Mouse (Mus musculus): ENCODE data around the gene Chid1. TPM values are rescaled to one million over a fixed set of nuclear protein-coding genes. Genes with fewer than 3 reads are reported as not detected.

Gene Chid1
- total RNA-seq (2022), result 10 to 100 TPM; 66.8 to 72.6 (median 69.2) TPM

- DNase-seq (ENCODE audit: low spot score in 2 of 2), result peak; percentile 91 to 96
Observed at GRCm38 (mm10) chr7:141539556-141540311, at the start of gene Chid1. Gene Chid1, minus strand, starts transcription at chr7:141539857.

GRCm38 (mm10) chr7:141588890-141589289, 49.2 kb upstream of the Chid1 start:
- DNase-seq (ENCODE audit: low spot score in 2 of 2), result no peak

DNA sequence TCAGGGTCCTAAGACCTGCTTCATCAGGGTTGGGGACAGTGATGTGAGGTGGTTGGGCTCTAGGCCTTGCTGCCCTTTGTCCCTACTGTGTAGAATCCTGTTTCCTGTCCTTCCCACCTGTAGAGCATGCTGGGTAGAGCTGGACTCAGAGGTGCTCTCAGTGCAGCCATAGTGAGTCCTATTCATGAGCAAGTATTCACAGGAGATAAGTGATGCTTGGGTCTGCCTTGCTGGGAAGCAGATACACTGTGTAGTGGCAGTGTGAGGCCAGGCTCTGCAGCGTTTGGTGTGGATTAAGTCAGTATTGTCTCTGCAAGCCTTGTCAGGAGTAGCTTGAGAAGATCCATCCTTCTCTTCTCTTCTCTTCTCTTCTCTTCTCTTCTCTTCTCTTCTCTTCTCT, 46.2 kb upstream of the Chid1 start:
- DNase-seq (ENCODE audit: low spot score in 2 of 2), result no peak

DNA sequence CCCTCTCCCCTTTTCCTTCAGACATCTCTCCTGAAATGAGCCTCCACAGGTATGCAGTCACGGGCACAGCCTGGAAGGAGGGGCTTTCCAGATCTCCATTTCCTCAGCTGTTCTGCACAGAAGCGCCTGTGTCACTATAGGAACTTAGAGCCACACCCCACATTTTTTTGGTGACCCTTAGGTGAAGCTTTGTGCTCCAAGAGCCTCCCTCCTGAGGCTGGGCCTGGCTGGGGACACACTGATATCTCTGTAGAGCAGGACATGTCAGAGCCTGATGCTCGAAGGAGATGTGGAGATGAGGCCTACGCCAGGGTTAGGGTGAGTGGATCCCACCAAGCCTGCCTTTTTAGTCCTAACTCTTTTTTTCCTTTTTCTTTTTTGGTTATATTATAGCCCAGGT, 45.6 kb upstream of the Chid1 start:
- DNase-seq (ENCODE audit: low spot score in 2 of 2), result no peak

DNA sequence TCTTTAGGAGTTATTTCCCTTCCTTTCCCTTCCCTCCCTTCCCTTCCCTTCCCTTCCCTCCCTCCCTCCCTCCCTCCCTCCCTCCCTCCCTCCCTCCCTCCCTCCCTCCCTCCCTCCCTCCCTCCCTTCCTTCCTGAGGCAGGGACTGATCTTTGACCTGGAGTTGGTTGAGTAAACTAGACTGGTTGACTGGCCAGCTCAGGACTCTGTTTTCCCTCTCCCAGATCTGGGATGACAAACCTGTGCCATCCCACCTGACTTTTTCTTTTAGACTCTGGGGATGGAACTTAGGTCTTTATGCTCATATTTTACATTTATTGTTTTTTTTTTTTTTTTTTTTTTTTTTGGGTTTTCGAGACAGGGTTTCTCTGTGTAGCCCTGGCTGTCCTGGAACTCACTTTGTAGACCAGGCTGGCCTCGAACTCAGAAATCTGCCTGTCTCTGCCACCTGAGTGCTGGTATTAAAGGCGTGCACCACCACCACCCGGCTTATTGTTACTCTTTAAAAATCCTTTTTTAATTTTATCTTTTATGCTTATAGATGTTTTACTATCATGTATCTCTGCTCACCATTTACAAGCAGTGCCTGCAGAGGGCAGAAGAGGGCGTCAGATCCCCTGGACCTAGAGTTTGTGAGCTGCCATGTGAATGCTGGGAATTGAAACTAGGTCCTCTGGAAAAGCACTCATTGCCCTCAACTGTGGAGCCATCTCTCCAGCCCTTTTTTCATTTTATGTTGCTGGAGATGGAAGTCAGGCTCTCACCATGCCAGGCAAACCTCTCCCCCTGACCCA, 44.6 kb upstream of the Chid1 start:
- no peak for DNase-seq (ENCODE audit: low spot score in 2 of 2)

DNA sequence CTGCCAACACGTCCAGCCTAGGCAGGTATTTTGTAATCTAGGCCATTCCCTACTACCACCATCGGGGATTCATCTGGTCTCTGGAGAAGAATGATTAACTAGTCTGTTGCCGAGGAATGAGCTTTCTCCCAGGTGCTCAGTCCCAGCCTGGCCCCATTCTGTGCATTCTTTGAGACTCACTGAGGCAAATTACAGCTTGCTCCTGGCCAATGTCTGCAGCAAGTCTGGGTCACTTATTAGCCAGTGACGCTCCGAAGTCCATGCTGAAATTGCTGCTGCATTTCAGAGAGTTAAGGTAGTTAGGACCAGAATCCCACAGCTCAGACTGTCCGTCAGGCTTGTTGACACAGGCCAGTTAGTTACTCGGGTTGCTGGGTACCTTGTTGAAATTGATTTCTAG, 41.7 kb upstream of the Chid1 start:
- no peak for DNase-seq (ENCODE audit: low spot score in 2 of 2)

DNA sequence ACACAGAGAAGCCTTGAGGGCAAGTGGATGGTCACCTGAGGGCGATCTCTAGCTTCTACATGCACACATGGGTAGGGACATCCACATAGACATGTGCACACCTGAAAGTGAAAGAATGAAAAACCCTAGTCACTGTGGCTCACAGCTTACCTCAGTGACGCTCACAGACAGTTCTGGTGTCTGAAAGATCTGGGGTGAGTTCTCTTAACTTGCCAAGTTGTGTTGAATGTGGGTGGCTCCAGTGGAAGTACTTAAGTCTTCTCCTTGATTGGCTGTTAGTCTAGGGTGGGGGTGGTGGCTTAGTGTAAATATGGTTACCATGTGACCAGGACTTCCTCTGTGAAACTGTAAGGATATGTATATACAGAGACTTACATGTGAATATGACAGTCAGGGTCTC, 39.3 kb upstream of the Chid1 start:
- no peak for DNase-seq (ENCODE audit: low spot score in 2 of 2)

GRCm38 (mm10) chr7:141578511-141578910, 38.9 kb upstream of the Chid1 start:
- DNase-seq (ENCODE audit: low spot score in 2 of 2), result no peak

DNA sequence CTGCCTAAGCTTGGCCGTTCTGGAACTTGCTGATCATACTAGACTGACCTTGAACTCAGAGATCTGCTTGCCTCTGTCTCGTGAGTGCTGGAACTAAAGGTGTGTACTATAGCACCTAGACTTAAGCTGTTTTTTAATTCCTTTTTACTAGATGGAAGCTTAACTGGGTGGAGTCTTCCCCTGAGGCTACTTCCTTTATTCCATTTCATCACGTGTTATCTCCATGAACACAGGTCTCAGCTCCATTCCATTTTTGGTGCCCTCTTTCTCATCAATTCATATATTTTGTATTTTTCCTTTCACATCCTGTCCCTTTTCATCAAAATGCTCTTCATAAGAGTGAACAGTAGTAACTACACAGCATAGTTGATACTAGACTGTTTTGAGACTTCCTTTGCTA, 38.1 kb upstream of the Chid1 start:
- DNase-seq (ENCODE audit: low spot score in 2 of 2), result no peak

- no peak for DNase-seq (ENCODE audit: low spot score in 2 of 2)
Observed at GRCm38 (mm10) chr7:141575481-141575880, 35.8 kb upstream of the Chid1 start.

DNA sequence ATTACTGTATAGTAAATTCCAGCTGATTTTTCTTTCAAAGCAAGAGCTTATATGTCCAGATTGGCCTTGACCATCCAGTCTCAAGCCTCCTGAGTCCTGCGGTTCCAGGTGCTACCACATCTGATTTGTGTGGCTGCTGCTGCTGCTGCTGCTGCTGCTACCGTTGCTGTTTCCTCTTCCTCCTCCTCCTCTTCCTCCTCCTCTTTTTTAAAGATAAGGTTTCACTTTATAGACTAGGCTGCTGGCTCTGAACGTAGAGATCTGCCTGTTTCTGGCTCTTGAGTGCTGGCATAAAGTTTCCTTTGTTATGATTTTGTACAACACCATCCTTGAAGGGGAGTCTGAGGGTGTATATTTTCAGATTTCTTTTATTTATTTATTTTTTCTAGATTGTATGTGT, 34.4 kb upstream of the Chid1 start:
- DNase-seq (ENCODE audit: low spot score in 2 of 2), result no peak

- DNase-seq (ENCODE audit: low spot score in 2 of 2), result no peak
Observed at GRCm38 (mm10) chr7:141570625-141571295, 31.1 kb upstream of the Chid1 start.

- DNase-seq (ENCODE audit: low spot score in 2 of 2), result no peak
Observed at GRCm38 (mm10) chr7:141569916-141570315, 30.3 kb upstream of the Chid1 start.

DNA sequence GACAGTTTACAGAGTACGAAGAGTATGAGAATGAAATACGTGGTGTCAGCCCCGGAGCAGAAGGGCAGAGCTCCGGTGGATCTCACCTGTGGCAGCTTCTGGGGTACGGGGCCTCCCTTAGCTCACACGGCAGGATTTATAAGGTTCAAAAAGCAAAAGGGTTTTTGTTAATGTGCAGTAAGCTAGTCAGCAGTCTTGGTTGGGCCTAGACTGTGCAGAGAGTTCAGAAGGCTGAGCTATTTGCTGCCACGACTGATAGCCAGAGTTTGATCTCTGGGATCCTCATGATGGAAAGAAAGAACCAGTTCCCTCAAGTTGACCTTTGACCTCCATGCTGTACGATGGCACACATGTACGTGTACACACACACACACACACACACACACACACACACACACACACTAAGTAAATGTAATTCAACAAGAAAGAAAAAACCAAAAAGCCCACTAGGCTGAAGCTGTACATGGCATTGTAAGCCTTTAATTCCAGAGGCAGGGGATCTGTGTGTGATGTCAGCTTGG, 29.7 kb upstream of the Chid1 start:
- no peak for DNase-seq (ENCODE audit: low spot score in 2 of 2)

DNA sequence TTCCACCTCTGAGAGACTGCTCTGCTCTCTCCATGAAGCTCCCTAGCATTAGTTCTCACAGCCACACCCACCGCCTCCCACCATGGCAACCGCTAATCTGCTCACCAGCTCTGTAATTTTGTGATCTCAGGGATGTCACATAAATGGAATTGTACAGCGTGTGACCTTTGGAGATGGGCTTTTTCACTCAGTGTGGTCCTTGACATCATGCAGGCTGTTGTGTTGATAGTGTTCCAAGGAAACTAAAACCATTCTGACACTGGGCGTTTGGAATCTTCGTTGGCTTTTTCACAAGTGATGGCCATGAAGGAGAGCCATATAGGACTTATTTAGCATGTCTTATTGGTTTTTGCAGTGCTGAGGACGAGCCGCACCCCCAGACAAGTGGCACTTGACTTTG, 26.9 kb upstream of the Chid1 start:
- DNase-seq (ENCODE audit: low spot score in 2 of 2), result no peak

DNA sequence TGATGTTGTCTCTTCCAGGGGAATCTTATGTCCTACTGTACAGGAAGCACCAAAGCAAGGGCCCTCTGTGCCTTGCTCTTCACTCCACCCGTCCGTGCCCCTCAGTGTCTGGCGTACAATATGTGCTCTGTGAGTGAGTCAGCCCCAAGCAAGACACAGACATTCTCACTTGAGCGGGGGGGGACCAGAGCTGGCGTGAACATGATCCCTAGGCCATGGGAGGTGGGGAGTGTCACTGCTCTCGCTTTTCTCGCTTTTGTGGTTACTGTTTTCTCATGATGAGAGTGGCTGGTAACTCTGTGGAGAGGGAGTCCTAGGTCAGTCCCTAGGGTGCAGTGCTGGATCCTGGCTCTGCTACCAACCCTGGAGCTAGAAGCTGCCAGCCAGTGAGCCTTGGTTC, 24.9 kb upstream of the Chid1 start:
- DNase-seq (ENCODE audit: low spot score in 2 of 2), result no peak

DNA sequence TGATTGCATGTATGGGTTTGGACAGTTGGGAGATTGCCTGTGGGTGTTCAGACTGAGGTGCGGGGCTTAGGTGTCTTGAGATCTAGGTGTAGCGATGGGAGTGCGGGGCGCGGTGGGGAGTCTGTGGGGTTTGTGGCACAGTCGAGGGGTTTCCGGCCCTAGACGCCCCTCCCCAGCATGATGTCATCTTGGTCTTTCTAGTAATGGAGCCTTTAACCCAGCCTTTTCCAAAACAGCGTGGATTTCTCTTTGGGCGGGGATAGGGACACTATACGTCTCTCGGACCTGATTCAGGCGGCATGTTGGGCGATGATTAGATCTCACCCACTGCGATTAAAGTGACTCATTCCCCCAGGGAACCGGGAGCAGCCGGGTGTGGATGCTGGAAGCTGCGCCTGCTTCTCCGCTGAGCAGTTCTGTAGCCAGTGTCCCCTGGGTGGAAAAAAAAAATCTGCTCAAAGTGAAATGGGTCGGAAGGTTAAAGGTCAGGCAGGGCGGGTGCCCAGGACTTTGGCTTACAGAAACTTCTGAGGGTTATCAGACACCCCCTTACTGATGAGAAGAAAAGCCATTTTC, 23.3 kb upstream of the Chid1 start:
- peak; percentile 46 to 53 for DNase-seq (ENCODE audit: low spot score in 2 of 2)

DNA sequence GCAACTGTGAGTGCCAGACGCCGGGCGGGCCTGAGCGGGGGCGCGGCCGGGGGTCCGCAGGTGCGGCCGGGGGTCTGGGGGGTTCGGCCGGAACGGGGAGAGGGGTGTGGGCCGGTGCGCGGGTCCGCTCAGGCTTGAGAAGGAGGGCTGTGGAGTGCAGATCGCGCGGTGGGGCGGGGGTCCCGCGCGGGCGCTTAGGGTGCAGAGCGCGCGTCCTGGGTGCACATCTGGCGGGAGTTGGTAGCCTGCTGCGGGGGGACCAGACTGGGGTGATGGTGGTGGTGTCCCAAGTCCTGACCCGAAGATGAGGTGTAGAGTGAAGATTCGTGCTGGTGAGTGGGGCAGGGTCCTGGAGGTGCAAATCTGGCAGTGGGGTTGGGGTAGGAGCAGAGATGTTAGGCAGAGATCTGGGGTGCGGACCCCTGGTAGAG, 22.8 kb upstream of the Chid1 start:
- peak in 1 of 2 experiments; percentile 51 for DNase-seq (ENCODE audit: low spot score in 2 of 2)

DNA sequence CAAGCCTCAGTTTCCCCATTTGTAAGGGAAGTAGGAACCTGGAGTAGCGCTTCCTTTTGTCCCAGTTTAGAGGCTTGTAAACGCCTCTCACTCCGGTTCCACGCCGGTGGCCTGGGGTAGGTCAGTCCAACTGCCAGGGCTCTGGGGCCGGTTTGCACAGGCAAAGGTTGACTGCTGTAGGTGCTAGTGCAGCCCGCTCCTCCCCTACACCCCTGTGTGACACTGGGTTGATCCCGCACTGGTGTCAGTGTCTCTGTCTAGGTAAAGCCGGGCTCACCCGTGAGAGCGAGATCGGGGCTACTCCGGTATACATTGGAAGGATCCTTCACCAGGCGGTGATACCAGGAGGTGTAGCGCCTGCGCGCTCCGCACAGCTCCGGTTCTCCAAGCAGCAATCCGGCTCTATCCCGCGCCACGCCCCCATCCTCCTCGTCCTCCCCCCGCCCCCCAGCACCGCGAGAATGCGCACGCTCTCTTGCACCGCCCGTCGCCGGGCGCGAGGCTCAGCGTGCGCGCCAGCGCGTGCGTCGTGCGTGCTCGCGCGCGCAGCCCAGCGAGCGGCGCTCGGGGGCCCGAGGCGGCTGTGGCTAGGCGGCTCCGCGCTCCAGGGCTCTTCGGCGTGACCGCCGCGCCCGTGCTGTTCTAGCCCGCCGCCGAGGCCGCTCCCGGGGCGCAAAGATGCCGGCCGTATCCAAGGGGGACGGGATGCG, 22.2 kb upstream of the Chid1 start, which contains the start of gene Ap2a2:
Ap2a2 (plus strand) TSS at position 492 of the 710 bp plus-strand sequence.
- DNase-seq (ENCODE audit: low spot score in 2 of 2), result peak; percentile 65 to 88

DNA sequence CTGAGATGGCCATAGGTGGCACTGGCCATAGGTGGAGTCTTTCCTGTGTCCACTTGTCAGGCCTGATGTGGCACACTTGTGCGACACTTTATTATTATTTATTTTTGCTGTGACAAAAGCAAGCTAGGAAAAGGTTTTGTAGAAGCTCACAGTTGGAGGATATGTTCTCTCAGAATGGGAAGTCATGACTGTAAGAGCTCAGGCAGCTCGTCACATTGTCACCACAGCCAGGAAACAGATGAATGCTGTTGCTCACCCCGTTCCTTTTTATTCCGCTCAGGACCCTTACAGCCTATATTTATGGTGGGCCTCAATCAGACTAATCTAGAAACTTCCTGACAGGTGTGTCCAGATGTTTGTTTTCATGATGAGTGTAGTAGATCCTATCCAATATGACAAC, 20.8 kb upstream of the Chid1 start:
- DNase-seq (ENCODE audit: low spot score in 2 of 2), result no peak

Measured in left cerebral cortex, adult 8-10 months (tissue).